Mouse (Mus musculus) c-Kit-positive CD71-positive TER-119-negative erythroid progenitor cells, embryonic 14.5 days (primary cell): ENCODE results near the gene Olfr519.

Experiments
- DNase-seq: peaks from one replicate; pipeline ENCODE4 v3.0.0-alpha.2; 2013; ENCODE audit warnings: low read depth

Gene Olfr519

GRCm38 (mm10) chr7:108894320-108894719 lies at the start of gene Olfr519:
Olfr519 (minus strand) TSS chr7:108894420.
- DNase-seq = no peak

- DNase-seq = peak; percentile 65
Measured at GRCm38 (mm10) chr7:108944002-108944401, 49.8 kb upstream of the Olfr519 start.

GRCm38 (mm10) chr7:108941466-108941865 lies 47.2 kb upstream of the Olfr519 start:
- no peak for DNase-seq

- no peak for DNase-seq
Measured at GRCm38 (mm10) chr7:108936591-108936990, 42.4 kb upstream of the Olfr519 start.

- no peak for DNase-seq
Measured at GRCm38 (mm10) chr7:108935411-108935810, 41.2 kb upstream of the Olfr519 start.

GRCm38 (mm10) chr7:108934836-108935235 lies 40.6 kb upstream of the Olfr519 start:
- DNase-seq = no peak

GRCm38 (mm10) chr7:108933794-108934731 lies 39.8 kb upstream of the Olfr519 start, which contains the start of gene Eif3f:
Eif3f (plus strand) TSS chr7:108934417.
- DNase-seq = peak; percentile 97

- no peak for DNase-seq
Measured at GRCm38 (mm10) chr7:108929726-108930393, 35.6 kb upstream of the Olfr519 start, which contains the start of gene Nlrp10. Nlrp10 (minus strand) TSS chr7:108930178.

GRCm38 (mm10) chr7:108928280-108929188 lies 34.3 kb upstream of the Olfr519 start:
- DNase-seq = no peak

GRCm38 (mm10) chr7:108927043-108927442 lies 32.8 kb upstream of the Olfr519 start:
- DNase-seq = no peak

GRCm38 (mm10) chr7:108903969-108904368 lies 9.7 kb upstream of the Olfr519 start:
- DNase-seq = no peak

GRCm38 (mm10) chr7:108884906-108885305 lies 9.3 kb downstream of the Olfr519 start, which contains the start of gene Olfr518:
Olfr518 (minus strand) TSS chr7:108885006.
- DNase-seq = no peak

- DNase-seq = no peak
Measured at GRCm38 (mm10) chr7:108872279-108872678, 21.9 kb downstream of the Olfr519 start, which contains the start of gene Olfr517. Olfr517 (minus strand) TSS chr7:108872379.

- no peak for DNase-seq
Measured at GRCm38 (mm10) chr7:108850429-108850828, 43.8 kb downstream of the Olfr519 start, which contains the start of gene Olfr516. Olfr516 (minus strand) TSS chr7:108850529.
